Mouse (Mus musculus): ENCODE data around the gene Fxyd3. TPM values are rescaled to one million over a fixed set of nuclear protein-coding genes. Genes with fewer than 3 reads are reported as not detected.

The Fxyd3 gene
- polyA plus RNA-seq, 1 experiment: not detected

- no peak overlapping the region for H3K4me3 ChIP-seq (ENCODE audit: insufficient read depth, low read length)
- TF ChIP-seq CTCF (IDR thresholded peaks at IDR 0.05; ENCODE audit: borderline replicate concordance, insufficient read depth, low read length): no peak
- TF ChIP-seq POLR2A (IDR thresholded peaks at IDR 0.05; ENCODE audit: low read depth, low read length): no peak
- H3K4me1 ChIP-seq (ENCODE audit: control insufficient read depth, insufficient read depth, low read length): no peaks in the 10 kb centered on the region
- no peak overlapping the region for H3K27ac ChIP-seq (ENCODE audit: insufficient read depth, low read length)
These were observed 9.8 kb upstream of the Fxyd3 start for GRCm38 (mm10) chr7:31086175-31086755.

- TF ChIP-seq CTCF (IDR thresholded peaks at IDR 0.05; ENCODE audit: borderline replicate concordance, insufficient read depth, low read length) (no peak), POLR2A (IDR thresholded peaks at IDR 0.05; ENCODE audit: low read depth, low read length) (no peak)
- Histone ChIP-seq H3K4me1 (ENCODE audit: control insufficient read depth, insufficient read depth, low read length) (no peaks in the 10 kb centered on the region), H3K4me3 (ENCODE audit: insufficient read depth, low read length) (no peak overlapping the region), H3K27ac (ENCODE audit: insufficient read depth, low read length) (no peak overlapping the region)
These were observed 8.7 kb upstream of the Fxyd3 start for GRCm38 (mm10) chr7:31085171-31085570.

- H3K4me1 ChIP-seq (ENCODE audit: control insufficient read depth, insufficient read depth, low read length): no peaks in the 10 kb centered on the region
- H3K27ac ChIP-seq (ENCODE audit: insufficient read depth, low read length): no peak overlapping the region
- no peak for TF ChIP-seq POLR2A (IDR thresholded peaks at IDR 0.05; ENCODE audit: low read depth, low read length)
- TF ChIP-seq CTCF (IDR thresholded peaks at IDR 0.05; ENCODE audit: borderline replicate concordance, insufficient read depth, low read length): no peak
- H3K4me3 ChIP-seq (ENCODE audit: insufficient read depth, low read length): no peak overlapping the region
These were observed 7.6 kb upstream of the Fxyd3 start for GRCm38 (mm10) chr7:31084140-31084539.

- H3K27ac ChIP-seq (ENCODE audit: insufficient read depth, low read length): no peak overlapping the region
- TF ChIP-seq CTCF (IDR thresholded peaks at IDR 0.05; ENCODE audit: borderline replicate concordance, insufficient read depth, low read length) (no peak), POLR2A (IDR thresholded peaks at IDR 0.05; ENCODE audit: low read depth, low read length) (no peak)
- no peaks in the 10 kb centered on the region for H3K4me1 ChIP-seq (ENCODE audit: control insufficient read depth, insufficient read depth, low read length)
- H3K4me3 ChIP-seq (ENCODE audit: insufficient read depth, low read length): no peak overlapping the region
These were observed 6.5 kb upstream of the Fxyd3 start for GRCm38 (mm10) chr7:31082831-31083588.

- no peak for TF ChIP-seq CTCF (IDR thresholded peaks at IDR 0.05; ENCODE audit: borderline replicate concordance, insufficient read depth, low read length)
- TF ChIP-seq POLR2A (IDR thresholded peaks at IDR 0.05; ENCODE audit: low read depth, low read length): no peak
- no peaks in the 10 kb centered on the region for H3K4me1 ChIP-seq (ENCODE audit: control insufficient read depth, insufficient read depth, low read length)
- H3K27ac ChIP-seq (ENCODE audit: insufficient read depth, low read length): no peak overlapping the region
- H3K4me3 ChIP-seq (ENCODE audit: insufficient read depth, low read length): no peak overlapping the region
These were observed 5.6 kb upstream of the Fxyd3 start for GRCm38 (mm10) chr7:31082106-31082505.

- Histone ChIP-seq H3K4me1 (ENCODE audit: control insufficient read depth, insufficient read depth, low read length) (no peaks in the 10 kb centered on the region), H3K4me3 (ENCODE audit: insufficient read depth, low read length) (no peak overlapping the region), H3K27ac (ENCODE audit: insufficient read depth, low read length) (no peak overlapping the region)
- no peak for TF ChIP-seq CTCF (IDR thresholded peaks at IDR 0.05; ENCODE audit: borderline replicate concordance, insufficient read depth, low read length)
- no peak for TF ChIP-seq POLR2A (IDR thresholded peaks at IDR 0.05; ENCODE audit: low read depth, low read length)
These were observed 4.6 kb upstream of the Fxyd3 start for GRCm38 (mm10) chr7:31081106-31081505.

- no peaks in the 10 kb centered on the region for H3K4me1 ChIP-seq (ENCODE audit: control insufficient read depth, insufficient read depth, low read length)
- no peak overlapping the region for H3K4me3 ChIP-seq (ENCODE audit: insufficient read depth, low read length)
- H3K27ac ChIP-seq (ENCODE audit: insufficient read depth, low read length): no peak overlapping the region
- TF ChIP-seq POLR2A (IDR thresholded peaks at IDR 0.05; ENCODE audit: low read depth, low read length): no peak
- no peak for TF ChIP-seq CTCF (IDR thresholded peaks at IDR 0.05; ENCODE audit: borderline replicate concordance, insufficient read depth, low read length)
These were observed 4.1 kb upstream of the Fxyd3 start for GRCm38 (mm10) chr7:31080611-31081010.

GRCm38 (mm10) chr7:31079670-31080069 lies 3.2 kb upstream of the Fxyd3 start:
- no peaks in the 10 kb centered on the region for H3K4me1 ChIP-seq (ENCODE audit: control insufficient read depth, insufficient read depth, low read length)
- no peak overlapping the region for H3K4me3 ChIP-seq (ENCODE audit: insufficient read depth, low read length)
- TF ChIP-seq POLR2A (IDR thresholded peaks at IDR 0.05; ENCODE audit: low read depth, low read length): no peak
- no peak for TF ChIP-seq CTCF (IDR thresholded peaks at IDR 0.05; ENCODE audit: borderline replicate concordance, insufficient read depth, low read length)
- H3K27ac ChIP-seq (ENCODE audit: insufficient read depth, low read length): no peak overlapping the region

GRCm38 (mm10) chr7:31077885-31078445 lies 1.5 kb upstream of the Fxyd3 start:
- TF ChIP-seq CTCF (IDR thresholded peaks at IDR 0.05; ENCODE audit: borderline replicate concordance, insufficient read depth, low read length): no peak; the same call in 1 of the 2 replicates
- TF ChIP-seq POLR2A (IDR thresholded peaks at IDR 0.05; ENCODE audit: low read depth, low read length): no peak
- H3K4me1 ChIP-seq (ENCODE audit: control insufficient read depth, insufficient read depth, low read length): no peaks in the 10 kb centered on the region
- no peak overlapping the region for H3K4me3 ChIP-seq (ENCODE audit: insufficient read depth, low read length)
- H3K27ac ChIP-seq (ENCODE audit: insufficient read depth, low read length): no peak overlapping the region

- H3K4me3 ChIP-seq (ENCODE audit: insufficient read depth, low read length): no peak overlapping the region
- no peaks in the 10 kb centered on the region for H3K4me1 ChIP-seq (ENCODE audit: control insufficient read depth, insufficient read depth, low read length)
- H3K27ac ChIP-seq (ENCODE audit: insufficient read depth, low read length): no peak overlapping the region
- TF ChIP-seq CTCF (IDR thresholded peaks at IDR 0.05; ENCODE audit: borderline replicate concordance, insufficient read depth, low read length) (no peak), POLR2A (IDR thresholded peaks at IDR 0.05; ENCODE audit: low read depth, low read length) (no peak)
These were observed 966 bp upstream of the Fxyd3 start for GRCm38 (mm10) chr7:31077470-31077869.
